Mouse (Mus musculus) layer of hippocampus, adult 9-11 months (tissue): Measurements from ENCODE around the gene Gpsm1.
A peak's percentile ranks its signal among the peaks of the same experiment; 100 is the strongest.

ENCODE experiments used
- DNase-seq: peaks from one replicate; pipeline ENCODE4 v3.0.0; 2022

Gene Gpsm1

DNA sequence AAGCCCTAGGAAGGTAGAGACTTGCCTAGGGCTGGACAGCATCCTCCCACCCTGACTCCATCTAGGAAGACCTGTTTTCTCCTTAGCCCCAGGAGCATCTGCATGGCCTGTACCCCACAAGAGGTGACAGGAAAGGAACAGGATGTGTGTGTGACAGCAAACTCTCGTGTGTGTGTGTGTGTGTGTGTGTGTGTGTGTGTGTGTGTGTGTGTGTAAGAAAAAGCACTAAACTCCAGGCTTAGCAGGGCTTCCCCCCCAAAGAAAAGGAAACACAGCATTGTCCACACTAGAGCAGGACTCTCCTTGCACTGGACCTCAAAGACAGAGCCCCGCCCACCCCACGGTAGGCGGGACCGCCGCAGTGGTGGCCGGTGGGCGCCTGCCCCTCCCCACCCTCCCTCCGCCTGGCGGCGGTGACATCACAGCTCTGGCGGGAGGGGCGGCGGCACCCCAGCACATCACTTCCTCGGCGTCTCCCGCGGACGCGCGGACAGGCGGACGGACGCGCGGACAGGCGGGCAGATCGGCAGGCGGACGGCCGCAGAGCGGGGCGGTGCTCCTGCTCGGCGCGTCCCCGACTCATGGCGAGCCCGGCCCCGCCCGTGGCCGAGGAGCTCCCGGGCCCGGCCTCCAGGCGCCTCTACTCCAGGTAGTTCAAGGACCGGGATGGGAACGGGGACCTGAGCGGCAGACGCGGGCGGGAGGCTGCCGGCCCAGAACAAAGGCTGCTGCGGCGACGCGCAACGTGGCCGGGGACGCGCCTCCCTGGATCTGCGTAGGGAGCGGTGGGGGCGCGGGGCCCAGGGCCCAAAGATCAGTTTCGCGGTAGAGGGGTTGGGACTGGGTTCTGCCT, at the start of gene Gpsm1:
Gene Gpsm1 (plus strand): TSS at position 444 of the 853 bp plus-strand sequence.
- peak; percentile 82 for DNase-seq

DNA sequence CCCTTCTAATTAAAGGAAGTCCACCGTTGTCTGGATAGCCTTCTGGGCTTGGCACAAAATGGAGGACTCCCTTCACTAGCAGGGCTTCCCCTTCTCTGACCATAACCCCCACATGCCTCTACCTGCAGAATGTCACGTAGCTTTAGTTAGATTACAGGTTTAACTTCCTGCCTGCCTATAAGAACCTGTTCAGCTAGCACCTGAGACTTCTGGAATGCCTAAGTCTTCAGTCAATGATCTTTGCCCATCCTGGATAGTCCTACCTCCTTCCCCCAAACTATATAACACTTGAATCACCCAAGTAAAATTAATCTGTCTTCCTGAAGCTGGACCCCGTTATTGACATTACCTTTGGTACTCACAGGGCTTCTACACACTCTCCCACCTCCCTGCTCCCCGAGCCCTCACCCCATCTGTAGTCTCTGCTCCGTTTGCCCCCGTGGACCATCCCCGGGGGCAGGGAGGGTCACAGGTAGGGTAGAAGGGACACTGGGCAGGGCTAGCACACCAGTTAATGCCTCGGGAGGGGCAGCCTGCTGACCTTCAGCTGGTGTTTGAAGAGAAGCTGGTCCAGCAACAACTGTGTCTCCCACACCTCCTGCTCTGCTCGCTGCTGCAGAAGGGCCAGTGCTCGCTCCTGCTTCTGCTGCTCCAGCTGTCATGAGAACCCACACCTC, 49.1 kb upstream of the Gpsm1 start:
- no peak for DNase-seq

DNA sequence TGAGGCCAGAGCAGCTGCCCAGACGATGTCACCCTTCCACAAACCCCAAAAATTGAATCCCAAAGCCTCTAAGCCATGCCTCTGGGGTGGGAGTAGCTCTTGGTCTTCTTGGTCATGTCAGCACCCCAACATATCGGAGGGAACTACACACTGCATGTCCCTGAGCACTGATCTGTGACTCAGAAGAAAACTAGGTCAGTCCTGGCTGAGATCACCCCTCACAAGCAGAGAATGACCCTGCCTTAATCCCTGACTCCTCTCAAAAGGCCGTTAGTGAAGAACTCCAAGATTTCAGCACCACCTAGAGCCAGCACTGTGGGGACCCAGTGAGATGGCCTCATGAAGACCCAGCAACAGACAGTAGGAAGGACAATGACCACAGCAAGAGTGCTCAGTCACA, 47.1 kb upstream of the Gpsm1 start:
- DNase-seq: no peak

GRCm38 (mm10) chr2:26273611-26274010, 41.7 kb upstream of the Gpsm1 start:
- no peak for DNase-seq

DNA sequence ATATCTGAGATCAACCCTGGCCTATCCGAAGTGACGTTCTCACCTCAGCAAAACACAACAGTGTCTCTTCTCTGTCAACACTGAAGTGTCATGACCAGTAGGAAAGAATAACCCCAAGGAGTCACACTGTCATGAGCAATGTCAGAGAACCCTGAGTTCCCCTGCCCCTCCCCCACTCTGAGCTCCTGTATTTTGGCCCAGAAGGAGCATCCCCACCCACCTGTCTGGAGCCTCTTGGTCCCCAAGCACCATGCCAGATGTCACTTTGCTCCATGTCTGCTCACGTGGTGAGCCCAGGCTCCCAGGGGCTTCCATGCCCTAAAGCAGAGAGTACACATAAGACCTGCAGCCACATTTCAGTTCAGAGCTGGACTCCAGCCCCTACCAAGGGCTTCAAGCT, 35.6 kb upstream of the Gpsm1 start:
- DNase-seq: no peak

GRCm38 (mm10) chr2:26280594-26280993, 34.7 kb upstream of the Gpsm1 start:
- DNase-seq: no peak

DNA sequence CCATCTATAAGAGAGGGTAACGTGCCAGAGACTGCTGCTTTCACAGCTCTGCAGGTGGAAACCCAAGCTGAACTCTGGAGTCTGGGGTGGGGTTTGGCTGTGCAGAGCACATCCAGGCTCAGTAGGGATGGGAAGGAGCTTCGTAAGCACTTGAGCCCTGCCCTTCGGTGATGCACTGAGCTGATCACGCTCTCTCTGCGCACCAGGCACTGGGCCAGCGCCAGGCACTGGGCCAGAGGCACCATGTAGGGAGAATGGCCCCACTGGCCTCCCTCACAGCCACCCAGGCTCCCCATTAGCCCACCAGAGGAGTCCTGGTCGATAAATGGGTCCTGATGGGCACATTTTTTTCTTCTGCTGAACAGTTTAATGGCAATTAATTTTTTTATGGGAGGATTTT, 29.5 kb upstream of the Gpsm1 start:
- DNase-seq: peak; percentile 28

DNA sequence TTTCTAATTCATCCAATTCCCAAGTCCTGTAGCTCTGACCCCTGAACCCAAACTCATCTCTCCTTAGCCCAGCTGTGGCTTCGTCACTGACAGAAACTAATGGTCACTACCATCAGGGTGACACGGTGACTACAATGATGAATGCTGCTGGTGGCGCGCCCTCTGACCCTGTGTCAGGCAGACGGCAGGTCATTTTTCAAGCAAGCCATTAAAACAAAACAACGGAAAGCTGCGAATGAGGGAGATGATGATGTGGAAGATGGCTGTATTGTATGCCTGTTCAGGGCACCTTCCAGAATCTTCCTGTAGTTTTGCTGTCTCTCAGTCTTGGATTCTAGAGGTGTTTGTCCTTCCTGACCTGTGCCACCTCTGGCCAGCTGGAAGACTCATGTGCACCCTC, 28.9 kb upstream of the Gpsm1 start:
- DNase-seq: no peak

DNA sequence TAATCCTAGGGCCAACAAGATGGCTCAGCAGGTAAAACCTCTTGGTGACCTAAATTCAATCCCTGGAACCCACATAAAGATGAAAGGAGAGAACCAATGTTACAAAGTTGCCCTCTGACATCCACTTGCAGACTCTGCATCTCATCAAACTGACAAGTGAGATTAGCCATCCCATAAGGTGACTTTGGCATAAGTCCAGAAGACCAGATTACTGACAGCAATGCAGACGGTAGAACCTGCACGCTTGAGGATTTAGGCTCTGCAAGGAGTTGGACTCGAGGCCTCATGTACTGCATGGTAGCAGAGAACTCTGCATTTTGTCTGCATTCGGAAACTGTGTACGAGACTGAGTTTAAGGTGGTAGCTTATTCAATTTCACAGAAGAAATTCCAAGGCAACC, 25.2 kb upstream of the Gpsm1 start:
- no peak for DNase-seq

DNA sequence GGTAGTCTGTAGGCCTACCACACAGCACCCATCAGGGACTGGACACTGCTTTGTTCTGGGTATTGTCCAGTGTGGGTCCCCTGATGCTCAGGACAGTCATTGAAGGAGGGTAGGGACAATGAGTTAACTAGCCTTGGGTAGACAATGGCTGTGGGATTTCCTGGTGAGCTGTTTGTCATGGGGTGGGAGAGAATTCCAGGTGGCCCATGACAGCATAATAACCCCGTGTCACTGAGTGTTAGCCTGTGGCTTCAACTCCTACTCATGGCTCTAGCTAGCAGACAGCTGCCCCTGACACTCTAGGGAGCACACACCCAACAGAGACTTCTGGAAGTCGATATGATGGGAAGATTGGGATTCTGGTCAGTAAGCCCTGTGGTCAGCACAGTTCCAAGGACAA, 20.9 kb upstream of the Gpsm1 start, which contains the start of gene Ccdc187:
Gene Ccdc187 (minus strand): TSS at position 101 of the 400 bp plus-strand sequence.
- DNase-seq: no peak

DNA sequence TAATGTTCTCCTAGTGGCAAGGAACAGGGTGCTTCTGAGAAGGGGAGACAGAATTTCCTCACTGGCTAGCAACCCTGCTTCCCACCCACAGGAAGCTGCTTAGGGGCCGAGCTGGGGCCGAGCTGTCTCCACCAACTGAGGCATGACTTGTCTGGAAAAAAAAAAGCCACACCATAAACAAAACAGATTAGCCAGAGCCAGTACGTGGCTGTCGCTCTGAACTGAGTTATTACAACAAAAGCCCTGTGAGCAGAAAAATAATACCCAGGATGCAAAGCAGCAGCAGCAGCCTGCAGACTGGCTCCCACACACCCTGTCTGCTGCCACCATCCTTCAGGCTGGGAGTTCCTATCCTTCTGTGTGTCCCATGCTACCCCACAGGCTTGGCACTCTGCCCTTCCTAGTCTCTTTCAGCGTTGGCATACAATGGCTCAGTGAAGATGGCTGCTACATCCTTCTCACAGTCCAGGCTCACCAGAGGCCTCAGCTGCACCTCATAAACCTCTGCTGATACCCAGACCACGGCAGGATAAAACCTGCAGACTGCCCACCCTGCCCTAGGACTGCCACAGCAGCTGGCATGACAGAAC, 18.6 kb upstream of the Gpsm1 start:
- DNase-seq: peak; percentile 90

DNA sequence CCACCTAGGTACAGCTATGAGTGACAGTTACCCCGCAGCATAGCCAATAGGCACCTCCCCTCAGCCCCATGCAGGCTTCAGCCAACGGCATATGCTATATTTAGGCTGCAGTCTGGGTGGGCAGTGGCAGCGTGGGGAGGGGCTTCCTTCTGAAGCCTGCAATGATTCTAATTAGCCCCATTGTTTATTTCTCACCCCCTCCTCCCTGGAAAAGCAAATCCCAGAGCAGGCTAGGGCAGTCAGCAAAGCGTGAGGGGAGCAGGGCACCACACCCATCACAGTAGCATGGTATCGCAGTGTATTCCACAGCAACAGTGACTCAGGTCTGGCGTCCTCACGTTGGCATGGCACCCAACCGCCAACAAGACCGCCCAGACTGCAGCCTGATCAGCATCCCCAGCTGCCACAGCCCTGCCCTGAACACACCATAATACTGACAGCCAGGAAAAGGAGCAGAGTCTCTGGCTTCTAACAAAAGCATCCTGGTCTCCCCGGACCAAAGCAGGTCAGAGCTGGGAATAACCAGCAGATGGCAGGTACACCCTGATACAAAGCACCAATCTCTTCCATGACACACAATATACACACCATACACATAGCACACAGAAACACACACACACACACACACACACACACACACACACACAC, 17.0 kb upstream of the Gpsm1 start:
- peak; percentile 92 for DNase-seq

DNA sequence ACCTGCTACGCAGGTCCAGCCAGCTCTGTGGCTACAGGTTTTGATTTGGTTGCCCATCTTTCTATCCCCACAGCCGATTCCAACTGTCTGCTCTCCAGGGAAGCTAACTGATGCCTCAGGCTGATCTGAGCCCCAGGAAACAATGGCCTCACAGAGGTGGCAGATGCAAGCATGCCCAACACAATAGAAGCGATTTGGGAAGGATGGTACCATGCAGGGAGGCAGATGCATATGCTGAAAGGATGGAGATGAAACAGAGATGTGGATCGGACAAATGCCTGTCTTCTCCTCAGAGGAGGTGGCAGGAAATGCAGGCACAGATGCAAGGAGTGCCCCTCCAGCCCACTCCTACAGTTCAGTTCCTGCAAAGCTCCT, 16.5 kb upstream of the Gpsm1 start:
- peak; percentile 61 for DNase-seq

- no peak for DNase-seq
Observed at GRCm38 (mm10) chr2:26299336-26299735, 16.0 kb upstream of the Gpsm1 start.

GRCm38 (mm10) chr2:26300161-26300807, 15.0 kb upstream of the Gpsm1 start:
- no peak for DNase-seq

DNA sequence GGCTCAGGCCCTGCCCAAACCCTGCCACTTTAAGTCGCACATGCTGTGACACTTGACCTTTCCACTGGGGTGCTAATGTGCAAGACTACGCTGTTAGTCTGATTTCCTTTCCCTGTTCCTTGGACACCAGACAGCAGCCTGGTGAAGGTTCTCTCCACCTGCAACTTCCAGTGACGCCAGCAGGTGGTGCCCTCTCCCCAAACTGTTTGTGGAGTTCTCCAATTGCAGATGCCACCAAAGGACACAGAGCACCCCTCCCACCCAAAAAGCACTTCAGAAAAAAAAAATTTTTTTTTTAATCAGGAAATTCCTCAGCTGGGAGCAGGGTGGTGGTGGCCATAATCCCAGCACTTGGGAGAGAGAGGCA, 14.5 kb upstream of the Gpsm1 start:
- peak; percentile 84 for DNase-seq

GRCm38 (mm10) chr2:26302005-26302503, 13.3 kb upstream of the Gpsm1 start:
- no peak for DNase-seq

- DNase-seq: no peak
Observed at GRCm38 (mm10) chr2:26304711-26305110, 10.6 kb upstream of the Gpsm1 start.

DNA sequence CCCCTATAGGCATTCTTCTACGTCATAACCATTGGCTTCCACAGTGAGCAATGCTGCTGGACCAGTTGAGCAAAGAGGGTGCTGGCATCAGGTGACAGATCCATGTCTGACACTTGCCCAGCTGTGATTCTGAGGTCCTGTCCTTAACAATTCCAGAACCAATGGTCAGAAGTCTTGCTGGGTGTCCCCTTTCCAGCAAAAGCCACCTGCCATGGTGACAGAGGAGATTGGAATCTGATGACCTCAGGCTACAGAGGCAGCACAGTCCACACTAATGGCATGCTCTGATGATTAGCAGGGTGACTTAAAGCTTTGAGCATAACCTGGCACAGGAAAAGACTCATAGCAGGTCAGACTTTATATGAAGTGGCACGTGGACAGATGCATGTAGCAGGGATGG, 9.8 kb upstream of the Gpsm1 start:
- no peak for DNase-seq

DNA sequence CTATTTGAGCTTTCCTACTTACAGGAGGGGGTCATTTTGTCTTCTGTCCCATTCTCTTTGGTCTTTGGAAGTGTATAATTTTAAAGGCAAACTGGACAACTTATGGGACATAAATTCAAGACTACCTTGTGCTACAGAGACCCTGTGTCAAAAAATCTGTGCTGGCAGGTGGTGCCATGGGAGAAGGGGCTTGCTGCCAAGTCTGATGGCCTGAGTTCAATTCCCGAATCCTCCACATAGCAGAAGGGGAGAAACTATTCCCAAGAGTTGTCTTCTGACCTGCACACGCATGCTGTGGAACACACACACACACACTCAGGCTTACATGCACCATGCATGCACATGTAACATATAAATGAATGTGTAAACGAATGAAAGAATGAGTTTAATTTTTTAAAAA, 8.6 kb upstream of the Gpsm1 start:
- no peak for DNase-seq

GRCm38 (mm10) chr2:26309739-26310138, 5.6 kb upstream of the Gpsm1 start:
- no peak for DNase-seq

GRCm38 (mm10) chr2:26311936-26312335, 3.4 kb upstream of the Gpsm1 start:
- DNase-seq: no peak

GRCm38 (mm10) chr2:26312812-26313211, 2.5 kb upstream of the Gpsm1 start:
- DNase-seq: no peak
